Mouse (Mus musculus) NIH3T3 (cell line): ENCODE data around the gene Rab24.
A peak's percentile ranks its signal among the peaks of the same experiment; 100 is the strongest.

Experiments used
- DNase-seq: peaks from one replicate; pipeline ENCODE4 v3.0.0-alpha.2; 2012; ENCODE audit warnings: low read depth

The Rab24 gene

DNA sequence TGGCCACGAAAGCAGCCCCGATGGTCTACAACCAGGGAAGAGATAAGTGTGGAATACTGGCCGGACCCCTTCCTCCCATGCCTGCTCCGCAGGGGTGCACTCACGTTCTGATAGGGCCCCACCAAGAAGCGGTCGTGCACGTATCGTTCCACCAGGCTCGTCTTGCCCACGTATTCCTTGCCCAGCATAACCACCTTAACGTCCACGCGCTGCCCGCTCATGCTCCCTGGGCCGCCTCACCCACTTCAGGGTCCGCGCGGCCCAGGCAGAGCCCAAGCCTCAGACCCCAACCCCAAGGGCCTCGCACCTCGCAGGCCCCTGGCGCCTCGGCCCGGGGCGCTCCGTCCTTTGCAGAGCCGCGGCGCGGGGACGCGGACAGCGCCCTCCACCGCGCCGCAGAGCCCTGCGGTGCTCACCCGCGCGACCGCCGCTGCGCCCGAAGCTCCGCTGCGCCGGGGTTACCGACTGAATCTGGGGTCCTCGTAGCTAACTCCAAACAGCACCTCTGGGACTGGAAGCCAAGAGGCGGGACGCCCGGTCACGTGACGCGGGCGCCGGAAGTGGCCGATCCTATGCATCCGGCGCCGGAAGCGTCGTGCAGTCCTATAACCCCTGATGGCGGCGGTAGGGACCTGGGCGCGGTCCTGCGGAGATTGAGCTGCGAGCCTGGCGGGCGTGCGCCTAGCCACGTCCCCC is at the start of gene Rab24:
Rab24 (minus strand) TSS at position 513 of the 696 bp plus-strand sequence.
- DNase-seq, result peak; percentile 92

DNA sequence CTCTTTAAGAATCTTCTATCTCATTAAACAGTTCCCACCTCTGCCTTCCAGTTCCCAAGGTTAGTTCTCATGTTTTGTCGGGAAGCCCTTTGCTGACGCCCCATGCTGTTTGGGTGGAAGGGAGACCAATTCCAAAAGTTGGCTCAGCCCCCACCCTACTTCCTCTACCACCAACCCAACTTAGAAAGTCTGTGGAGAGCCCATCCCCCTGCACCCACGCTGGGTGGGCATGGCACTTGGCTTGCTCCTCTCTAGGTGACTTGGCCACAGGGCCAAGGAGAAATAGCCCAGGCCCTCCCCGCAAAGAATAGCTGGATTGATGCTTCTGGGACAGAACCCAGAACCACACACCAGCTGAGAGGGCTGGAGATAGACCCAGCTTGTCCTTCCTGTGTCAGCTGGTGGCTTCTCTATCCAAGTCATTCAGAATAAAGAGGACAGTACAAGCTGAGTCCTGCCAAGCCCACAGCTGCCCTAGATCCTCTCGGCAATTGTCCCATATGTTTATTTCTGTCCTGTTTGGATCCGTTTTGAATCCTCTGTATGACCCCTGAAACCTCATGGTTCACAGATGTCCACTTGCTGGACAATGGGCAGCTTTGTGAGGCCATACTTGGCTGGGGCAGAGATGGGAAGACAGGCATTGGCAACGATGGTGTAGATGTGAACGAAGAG is 49.4 kb upstream of the Rab24 start:
- DNase-seq, result no peak

DNA sequence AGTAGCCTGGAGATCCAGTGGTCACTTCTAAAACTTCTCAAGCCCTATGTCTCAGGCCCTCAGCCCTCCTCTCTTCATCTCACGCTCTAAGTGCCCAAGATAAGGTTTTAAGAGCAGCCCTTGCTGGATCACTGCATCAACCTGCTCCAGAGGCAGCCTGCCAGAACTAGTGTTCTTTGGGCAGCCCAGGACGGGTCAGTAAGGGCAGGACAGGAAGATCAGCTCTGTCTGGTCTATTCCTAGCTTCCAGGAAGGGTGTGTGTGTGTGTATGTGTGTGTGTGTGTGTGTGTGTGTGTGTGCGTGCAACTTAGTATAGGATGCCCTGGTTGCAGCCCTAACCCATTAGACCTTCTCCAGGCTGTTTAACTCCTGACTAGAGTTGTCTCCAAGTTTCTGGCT is 48.5 kb upstream of the Rab24 start:
- no peak for DNase-seq

DNA sequence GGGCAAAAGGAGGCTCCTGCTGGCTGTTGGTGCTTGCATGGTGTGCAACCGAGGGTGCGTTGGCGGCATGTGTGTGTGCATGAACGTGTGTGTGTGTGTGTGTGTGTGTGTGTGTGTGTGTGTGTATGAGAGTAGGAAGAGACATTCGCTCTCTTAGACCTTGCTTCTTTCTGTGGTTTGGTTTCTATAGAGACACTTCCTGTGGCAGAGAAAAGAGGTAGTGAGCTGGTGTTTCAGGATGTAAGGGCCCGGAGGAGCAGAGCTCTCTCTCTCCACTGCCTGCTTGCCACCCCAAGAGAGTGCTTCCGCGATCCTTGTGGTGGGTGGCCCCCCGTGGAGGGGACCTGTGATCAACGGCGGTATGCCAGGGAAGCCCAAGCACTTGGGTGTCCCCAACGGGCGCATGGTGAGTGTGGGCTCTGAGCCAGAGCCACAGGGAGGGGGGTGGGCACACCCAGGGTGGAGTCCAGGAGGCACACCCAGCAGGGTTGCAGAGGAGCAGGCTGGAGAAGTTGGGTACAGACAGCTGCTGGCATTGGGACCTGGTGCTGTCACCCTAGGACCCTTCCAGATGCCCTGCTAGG is 47.9 kb upstream of the Rab24 start, which contains the start of gene Rgs14:
Rgs14 (plus strand) TSS at position 202 of the 584 bp plus-strand sequence.
- DNase-seq, result no peak

DNA sequence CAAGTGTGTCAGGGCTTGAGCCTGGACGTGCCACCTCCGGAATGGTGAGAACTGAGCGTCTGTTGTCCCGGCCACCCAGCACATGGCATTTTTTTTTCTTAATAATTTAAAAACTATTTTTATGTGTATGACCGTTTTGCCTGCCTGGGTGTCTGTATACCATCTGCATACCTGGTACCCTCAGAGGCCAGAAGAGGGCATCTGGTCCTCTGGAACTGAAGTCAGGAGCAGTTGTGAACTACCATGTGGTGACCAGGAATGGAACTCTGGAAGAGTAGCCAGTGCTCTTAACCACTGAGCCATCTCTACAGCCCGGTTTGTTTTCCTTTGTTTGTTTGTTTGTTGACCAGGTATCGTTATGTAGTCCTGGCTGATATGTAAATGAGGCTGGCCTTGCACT is 46.7 kb upstream of the Rab24 start:
- DNase-seq, result no peak

DNA sequence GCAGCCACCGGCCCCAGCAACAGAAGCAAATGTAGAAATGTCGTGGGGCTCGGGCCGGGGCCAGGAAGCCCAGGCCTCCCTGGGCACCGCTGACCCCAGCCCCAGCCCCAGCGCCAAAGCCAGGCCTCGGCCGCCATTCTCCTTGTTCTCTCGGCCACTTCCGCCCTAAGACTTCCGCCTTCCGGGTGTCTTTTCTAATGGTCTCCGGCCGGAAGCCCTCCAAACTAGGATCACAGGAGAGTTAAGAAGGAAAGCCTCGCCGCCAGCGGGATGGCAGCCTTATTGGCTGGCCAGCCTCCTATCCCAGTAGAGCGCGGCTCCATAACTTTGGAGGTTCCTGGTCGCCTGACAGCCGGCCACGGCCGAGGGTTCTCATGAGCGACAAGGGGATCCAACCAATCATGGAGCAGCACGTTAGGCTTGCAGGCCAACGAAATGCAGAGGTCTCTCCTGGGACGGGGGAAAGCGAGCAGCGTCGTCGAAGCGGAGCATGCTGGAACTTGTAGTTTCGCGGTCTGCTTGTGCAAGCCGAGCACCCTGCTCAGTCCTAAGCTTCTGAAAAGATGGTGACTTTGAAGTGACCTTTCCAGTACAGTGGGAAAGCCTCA is 40.8 kb upstream of the Rab24 start, which contains the start of gene Lman2:
Lman2 (minus strand) TSS at position 331 of the 608 bp plus-strand sequence.
- peak; percentile 97 for DNase-seq

DNA sequence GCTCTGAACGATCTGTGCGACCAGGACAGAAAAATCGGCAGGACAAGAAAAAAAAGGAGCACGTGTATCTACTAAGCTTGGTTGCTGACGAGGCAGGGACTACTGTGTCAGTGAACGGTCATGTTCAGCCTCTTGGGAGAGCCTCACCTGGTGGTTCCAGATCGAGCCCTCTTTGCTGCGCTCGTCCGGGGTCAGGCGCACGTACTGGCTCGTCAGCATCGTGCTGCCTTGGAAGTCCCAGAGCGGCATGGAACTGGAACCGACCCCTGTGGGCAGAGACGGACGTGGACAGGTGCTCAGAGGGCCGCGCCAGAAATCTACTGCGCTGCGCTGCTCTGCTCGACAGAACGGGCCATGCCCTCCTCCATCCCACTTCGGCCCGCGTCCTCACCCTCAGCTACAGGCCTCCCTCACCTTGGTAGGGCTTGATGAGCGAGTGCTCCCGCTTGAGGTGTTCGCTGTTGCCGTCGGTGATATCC is 40.3 kb upstream of the Rab24 start:
- DNase-seq, result peak; percentile 4

DNA sequence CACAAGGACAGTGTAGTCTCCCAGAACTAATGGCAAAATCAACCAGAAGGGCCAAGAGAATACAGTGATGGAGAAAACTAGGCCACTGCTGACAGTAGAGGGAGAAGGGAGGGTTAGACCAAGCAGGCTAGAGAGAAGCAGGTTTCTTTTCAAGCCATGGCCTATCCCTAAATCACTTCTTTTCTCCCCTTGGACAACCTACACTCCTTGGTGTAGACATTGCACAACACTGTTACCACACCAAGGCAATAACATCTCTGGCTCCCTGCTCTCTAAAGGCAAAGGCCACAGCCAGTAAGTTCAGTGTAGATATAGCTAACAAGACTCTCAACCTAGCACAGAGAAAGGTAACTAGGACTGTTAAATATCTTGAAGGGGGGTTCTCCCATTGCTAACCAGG is 39.4 kb upstream of the Rab24 start:
- no peak for DNase-seq

DNA sequence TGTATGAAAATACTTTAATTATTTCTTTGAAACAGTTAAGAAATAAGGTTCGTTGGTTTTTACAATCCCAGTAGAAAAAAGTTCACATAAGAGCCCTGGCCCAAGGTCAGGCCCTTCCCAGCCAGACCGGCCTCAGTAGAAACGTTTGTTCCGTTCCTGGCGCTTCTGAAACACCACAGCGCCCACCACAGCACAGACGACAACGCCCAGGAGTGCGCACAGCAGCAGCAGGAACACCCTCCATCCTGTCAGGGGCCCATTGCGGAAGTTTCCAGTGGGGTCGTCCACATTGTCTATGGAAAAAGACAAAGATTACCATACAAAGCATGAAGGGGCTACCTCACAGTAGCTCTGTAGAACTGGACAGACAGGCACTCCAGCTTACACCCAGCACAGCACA is 25.0 kb upstream of the Rab24 start:
- no peak for DNase-seq

DNA sequence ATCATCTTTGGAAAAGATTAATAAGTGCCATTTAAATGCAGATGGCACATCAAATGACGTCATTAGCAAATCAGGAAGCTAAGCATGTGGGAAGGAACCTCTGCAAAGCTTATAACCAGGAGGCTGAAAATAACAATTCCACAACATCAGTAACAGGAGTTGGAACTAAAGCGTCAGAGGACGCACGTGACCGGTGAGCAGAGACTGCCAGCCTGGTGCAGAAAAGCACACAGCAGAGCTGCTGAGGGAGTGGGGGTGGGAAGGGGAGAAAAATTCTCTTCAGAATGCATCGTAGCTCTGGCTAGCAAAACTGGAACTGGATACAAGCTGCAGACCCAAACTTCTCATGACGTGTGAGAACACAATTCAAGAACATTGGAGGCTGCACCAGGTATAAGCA is 22.5 kb upstream of the Rab24 start:
- DNase-seq, result no peak

DNA sequence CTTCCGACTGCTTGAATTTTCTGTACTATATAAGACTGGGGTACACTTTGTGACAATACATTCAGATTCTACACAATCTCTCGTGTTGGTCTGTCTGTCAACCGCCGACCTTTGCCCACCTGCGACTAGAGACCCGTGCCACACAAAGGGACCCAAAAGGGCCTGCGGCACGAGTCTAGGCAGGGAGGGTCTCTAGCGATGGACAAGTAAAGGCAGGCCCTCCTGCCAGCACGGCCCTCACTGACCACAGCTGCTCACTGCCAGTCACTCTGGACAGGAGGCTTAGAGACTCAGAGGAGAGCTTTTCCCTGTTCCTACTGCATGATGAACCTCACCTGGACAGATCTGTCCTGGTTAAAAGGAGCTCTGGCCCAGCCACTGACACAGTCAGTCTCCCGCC is 20.7 kb upstream of the Rab24 start:
- DNase-seq, result no peak

DNA sequence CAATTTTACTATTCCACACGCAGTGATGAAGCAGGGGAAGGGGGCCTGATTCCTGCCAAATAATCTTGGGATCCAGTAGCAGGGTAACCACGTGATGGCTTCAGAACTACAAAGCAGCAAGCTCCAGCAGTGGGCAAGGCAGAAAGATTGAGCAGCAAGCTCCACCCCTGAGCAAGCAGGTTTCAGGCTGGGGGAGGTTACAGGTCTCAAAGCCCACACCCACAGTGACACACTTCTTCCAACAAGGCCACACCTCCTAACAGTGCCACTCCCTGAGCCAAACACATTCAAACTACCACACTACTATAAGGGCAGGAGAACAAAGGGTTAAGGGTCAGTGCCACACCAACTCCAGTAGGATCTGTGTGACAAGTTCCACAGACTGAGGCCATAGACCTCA is 17.5 kb upstream of the Rab24 start:
- DNase-seq, result peak; percentile 26

DNA sequence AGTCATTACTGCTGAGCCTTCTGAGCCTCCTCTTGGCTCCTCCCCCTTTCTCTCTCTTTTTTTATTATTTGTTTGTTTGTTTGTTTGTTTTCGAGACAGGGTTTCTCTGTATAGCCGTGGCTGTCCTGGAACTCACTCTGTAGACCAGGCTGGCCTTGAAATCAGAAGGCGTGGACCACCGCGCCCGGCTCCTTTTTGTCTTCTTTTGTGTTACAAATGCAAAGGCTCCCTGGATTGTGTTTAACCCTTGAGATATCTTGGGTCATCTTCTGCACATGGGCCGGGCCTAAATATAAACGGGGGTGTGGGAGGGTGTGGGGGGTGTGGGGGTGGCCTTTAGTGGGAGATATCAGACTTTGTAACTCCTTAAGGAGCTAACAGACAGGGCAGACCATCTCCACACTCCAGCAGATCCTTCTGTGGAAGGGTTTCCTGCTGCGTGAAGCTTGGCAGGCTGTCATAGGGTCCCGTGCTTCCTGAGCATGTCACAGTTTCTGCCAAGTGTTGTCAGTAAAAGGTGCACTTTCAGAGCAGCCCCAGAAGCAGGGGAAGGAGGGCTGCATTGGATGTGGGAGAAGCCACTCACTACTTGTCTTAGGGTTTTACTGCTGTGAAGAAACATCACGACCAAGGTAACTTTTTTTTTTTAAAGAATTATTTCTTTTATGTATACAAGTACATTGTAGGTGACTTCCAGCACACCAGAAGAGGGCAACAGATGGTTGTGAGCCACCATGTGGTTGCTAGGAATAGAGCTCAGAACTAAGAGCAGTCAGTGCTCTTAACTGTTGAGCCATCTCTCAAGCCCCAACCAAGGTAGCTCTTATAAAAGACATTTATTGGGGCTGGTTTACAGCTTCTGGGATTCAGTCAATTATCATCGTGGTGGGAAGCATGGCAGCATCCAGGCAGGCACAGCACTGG is 16.6 kb upstream of the Rab24 start:
- no peak for DNase-seq

DNA sequence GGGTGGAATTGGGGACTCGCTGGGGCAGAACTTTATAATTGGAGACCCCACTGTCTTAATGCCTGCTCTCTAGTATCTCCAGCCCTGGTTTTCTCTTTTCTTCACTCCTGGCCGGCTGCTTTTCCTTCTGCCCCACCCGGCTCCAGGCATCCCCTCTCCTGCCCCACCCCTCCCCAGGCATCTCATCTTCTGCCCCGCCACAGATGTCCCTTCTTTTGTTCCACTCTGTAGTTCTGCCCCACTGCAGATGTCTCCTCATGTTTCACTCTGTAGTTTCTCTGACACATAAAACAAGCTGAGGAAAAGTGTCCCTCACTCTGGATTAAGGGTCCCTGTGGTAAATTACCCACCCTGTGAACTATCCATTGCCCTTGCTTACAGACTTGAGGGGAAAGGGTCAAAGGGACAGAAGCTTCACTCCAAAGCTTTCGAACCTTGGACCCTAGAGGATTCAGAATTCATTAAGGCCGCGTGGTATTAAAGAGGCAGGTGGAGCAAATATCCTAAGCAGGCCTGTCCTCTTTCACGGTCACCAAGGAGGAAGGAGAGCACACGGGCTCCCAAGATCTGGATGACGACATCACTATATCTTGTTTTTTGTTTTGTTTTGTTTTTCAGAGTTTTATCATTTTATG is 15.7 kb upstream of the Rab24 start:
- no peak for DNase-seq

DNA sequence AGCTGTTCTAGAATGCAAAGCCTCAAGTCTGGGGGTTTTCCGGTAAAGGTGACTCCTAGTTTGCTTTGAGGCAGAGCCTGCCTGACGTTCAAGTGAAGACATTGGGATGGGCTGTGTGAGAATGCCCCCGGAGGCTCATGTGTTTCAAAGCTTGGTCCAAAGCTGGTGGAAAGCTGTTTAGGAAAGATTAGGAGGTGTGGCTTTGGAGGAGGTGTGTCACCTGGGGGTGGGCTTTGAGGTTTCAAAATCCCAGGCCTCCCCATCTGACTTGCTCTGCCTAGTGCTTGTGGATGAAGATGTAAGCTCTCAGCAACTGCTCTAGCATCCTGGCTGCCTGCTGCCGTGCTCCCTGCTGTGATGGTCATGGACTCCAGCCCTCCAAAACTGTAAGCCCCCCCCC is 14.0 kb upstream of the Rab24 start:
- no peak for DNase-seq

DNA sequence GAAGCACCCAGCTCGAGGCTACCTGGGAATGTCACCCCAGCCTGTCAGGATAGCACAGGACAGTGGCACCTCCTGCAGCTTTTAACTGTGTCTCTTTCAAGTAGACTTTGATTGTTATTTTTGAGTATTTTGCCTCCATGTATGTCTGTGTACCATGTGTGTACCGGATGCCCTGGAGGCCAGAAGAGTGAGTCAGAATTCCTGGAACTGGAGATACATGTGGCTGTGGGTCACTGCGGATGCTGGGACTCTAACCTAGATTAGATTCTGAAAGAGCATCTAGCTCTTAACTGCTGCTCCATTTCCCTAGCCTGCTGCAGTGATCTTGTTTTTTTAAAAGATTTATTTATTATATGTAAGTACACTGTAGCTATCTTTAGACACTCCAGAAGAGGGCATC is 10.6 kb upstream of the Rab24 start:
- DNase-seq, result peak; percentile 62

DNA sequence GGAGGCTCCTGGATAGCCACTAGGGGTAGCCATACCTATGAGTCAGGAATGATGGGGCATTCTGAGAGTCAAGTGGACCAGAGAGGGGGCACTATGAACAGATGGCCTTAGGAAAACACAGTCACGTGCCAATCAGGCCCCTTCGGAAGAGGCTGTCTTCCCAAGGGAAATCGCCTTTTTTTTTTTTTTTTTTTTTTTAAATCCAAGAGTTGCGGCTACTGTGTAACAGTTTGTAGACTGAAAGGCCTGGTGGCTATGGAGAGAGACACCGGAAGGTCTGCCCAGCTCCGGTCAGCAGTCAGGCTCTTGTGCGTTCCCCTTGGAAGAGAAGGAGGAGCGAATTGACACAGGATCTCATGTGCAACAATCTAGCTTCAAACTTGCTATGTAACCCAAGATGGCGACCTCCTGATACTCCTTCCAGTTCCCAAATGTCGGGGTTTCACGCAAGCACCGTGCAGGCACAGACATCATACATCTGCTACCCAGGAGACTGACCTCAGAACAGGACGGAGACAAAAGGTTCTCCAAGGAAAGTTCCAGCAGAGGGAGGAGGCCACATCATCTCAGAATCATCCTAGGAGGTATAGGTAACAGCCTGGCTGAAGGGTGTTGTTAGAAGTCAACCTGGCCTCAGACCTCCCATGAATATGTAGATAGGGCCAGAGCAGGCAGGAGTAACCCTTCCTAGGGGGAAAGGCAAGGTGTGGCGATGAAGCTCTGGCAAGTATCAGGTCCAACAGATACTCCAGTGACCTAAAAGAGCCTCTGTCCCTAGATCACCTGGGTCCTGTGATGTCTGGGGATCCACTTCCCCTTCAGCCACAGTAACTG is 9.0 kb upstream of the Rab24 start:
- DNase-seq, result no peak

DNA sequence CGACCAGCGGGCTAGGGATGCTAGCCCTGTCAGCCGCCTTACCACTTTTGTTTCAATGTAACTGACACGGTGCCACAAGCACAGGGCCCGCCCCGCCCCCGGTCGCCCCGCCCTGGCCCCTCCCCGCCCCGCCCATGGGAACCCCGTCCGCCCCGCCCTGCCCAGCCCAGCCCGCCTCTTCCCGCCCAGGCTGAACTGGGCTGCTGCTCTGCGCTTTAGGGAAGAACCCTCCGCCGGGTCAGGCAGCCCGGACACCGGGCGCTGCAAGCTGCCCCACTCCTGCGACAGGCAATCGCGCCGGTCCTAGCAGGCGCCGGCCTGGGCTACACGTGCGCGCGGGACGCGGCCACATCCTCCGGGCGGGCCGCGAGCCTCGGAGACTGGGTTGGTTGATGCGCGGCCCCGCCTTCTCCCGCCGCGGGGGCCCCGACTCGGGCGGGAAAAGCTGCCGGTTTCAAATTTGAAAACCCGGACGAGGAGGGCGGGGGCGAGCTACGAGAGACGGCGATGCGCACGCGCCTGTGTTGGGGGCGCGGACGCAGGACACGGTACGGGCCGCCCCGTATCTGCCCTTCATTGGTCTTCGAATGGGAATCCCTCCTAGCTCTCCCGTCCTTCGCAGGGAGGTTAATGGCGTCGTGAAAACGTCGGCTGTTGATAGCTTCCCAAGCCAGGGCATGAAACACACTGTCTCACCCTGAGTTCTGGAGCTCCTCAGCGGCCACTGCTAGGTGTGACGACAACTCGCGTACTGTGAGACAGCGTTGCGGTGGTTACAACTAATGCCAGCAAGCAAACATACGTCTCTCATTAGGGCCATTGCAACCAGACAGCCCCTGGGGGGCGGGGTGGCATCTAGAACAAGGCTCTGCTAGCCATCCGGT is 8.2 kb upstream of the Rab24 start, which contains the start of gene Mxd3:
Mxd3 (minus strand) TSS at position 141 of the 884 bp plus-strand sequence.
- DNase-seq, result peak; percentile 89

DNA sequence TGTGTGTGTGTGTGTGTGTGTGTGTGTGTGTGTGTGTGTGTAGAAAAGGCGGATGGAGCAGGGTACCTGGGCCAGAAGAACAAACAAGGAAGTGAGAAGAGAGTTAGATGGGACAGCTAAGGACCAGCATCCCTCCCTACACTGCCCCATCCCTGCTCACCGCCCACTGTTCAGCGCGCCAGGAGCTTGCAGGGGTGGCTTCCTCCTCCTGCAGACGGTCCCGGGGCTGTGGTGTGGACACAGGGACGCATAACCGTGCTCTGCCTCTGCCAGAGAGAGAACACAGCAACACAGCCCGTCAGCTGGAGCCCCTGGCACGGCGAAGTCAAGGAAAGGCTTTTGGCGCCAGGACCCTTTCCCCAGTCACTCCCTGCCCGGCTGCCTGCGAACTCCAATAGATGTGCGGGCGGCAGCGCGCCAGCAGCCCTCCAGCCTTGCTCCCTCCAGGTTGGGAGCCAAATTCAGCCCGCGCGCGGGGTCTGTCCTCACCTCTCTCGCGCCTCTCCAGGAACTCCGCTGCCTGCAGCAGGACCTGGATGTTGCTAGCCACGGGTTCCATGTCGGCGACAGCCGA is 7.5 kb upstream of the Rab24 start:
- DNase-seq, result peak; percentile 64
